Mouse (Mus musculus): ENCODE results near the gene Pex11g. TPM values are rescaled to one million over a fixed set of nuclear protein-coding genes. Genes with fewer than 3 reads are reported as not detected.

Pex11g gene
- total and polyA plus RNA-seq, 2 experiments from 2014 or later, result 7.3 to 14.1 TPM

GRCm38 (mm10) chr8:3420105-3420706, 47.3 kb downstream of the Pex11g start:
- ATAC-seq (ENCODE audit: insufficient read depth, low read depth) (peak; percentile 47), DNase-seq (ENCODE audit: low spot score) (peak; percentile 16)
- H3K4me3 ChIP-seq (ENCODE audit: low read depth, low read length), result no peak overlapping the region
- WGBS, result 56% methylated on average over 10 of the region's 10 CpGs
- H3K9me3 ChIP-seq (replicated peaks; ENCODE audit: control insufficient read depth, low read length), result no peaks in the 10 kb centered on the region
- peak overlapping the region; percentile 26 for H3K27ac ChIP-seq (ENCODE audit: low read depth)
- no peak overlapping the region for H3K9ac ChIP-seq (replicated peaks; ENCODE audit: low read depth, low read length)
- TF ChIP-seq CTCF (IDR thresholded peaks at IDR 0.05; ENCODE audit: low read depth) (no peak), EP300 (IDR thresholded peaks at IDR 0.05; ENCODE audit: low read depth) (no peak)
- no peaks in the 10 kb centered on the region for H3K36me3 ChIP-seq (replicated peaks; ENCODE audit: control insufficient read depth, insufficient read depth, low read length)
- no peak overlapping the region for H3K4me2 ChIP-seq (ENCODE audit: low read depth, low read length)
- peaks cover 38% of the 10 kb centered on the region for H3K4me1 ChIP-seq (ENCODE audit: control insufficient read depth, insufficient read depth)
- H3K27me3 ChIP-seq (ENCODE audit: control insufficient read depth, insufficient read depth, low read length), result no peaks in the 10 kb centered on the region

- Histone ChIP-seq H3K36me3 (replicated peaks; ENCODE audit: control insufficient read depth, insufficient read depth, low read length) (no peaks in the 10 kb centered on the region), H3K4me2 (ENCODE audit: low read depth, low read length) (no peak overlapping the region), H3K9me3 (replicated peaks; ENCODE audit: control insufficient read depth, low read length) (no peaks in the 10 kb centered on the region), H3K4me3 (ENCODE audit: low read depth, low read length) (no peak overlapping the region), H3K9ac (replicated peaks; ENCODE audit: low read depth, low read length) (no peak overlapping the region), H3K27ac (ENCODE audit: low read depth) (peak overlapping the region; percentile 66; the same call in 1 of the 2 replicates), H3K4me1 (ENCODE audit: control insufficient read depth, insufficient read depth) (peaks cover 48% of the 10 kb centered on the region), H3K27me3 (ENCODE audit: control insufficient read depth, insufficient read depth, low read length) (no peaks in the 10 kb centered on the region)
- TF ChIP-seq EP300 (IDR thresholded peaks at IDR 0.05; ENCODE audit: low read depth), result no peak
- no peak for TF ChIP-seq CTCF (IDR thresholded peaks at IDR 0.05; ENCODE audit: low read depth)
- WGBS, result 74% methylated on average over 1 of the region's 1 CpGs
- ATAC-seq (ENCODE audit: insufficient read depth, low read depth), result peak; percentile 59; the same call in 1 of the 2 replicates
- peak; percentile 47 for DNase-seq (ENCODE audit: low spot score)
These were observed 49.4 kb downstream of the Pex11g start for GRCm38 (mm10) chr8:3418101-3418500.

- Histone ChIP-seq H3K9ac (replicated peaks; ENCODE audit: low read depth, low read length) (no peak overlapping the region), H3K4me1 (ENCODE audit: control insufficient read depth, insufficient read depth) (peaks cover 52% of the 10 kb centered on the region), H3K4me3 (ENCODE audit: low read depth, low read length) (no peak overlapping the region), H3K27me3 (ENCODE audit: control insufficient read depth, insufficient read depth, low read length) (no peaks in the 10 kb centered on the region), H3K4me2 (ENCODE audit: low read depth, low read length) (no peak overlapping the region), H3K36me3 (replicated peaks; ENCODE audit: control insufficient read depth, insufficient read depth, low read length) (no peaks in the 10 kb centered on the region), H3K27ac (ENCODE audit: low read depth) (peak overlapping the region; percentile 66), H3K9me3 (replicated peaks; ENCODE audit: control insufficient read depth, low read length) (no peaks in the 10 kb centered on the region)
- WGBS, result 24% methylated on average over 8 of the region's 8 CpGs
- ATAC-seq (ENCODE audit: insufficient read depth, low read depth) (0 out of 2 replicates have a peak, but pooled peaks have one; percentile 7), DNase-seq (ENCODE audit: low spot score) (no peak)
- TF ChIP-seq CTCF (IDR thresholded peaks at IDR 0.05; ENCODE audit: low read depth) (no peak), EP300 (IDR thresholded peaks at IDR 0.05; ENCODE audit: low read depth) (no peak)
These were observed 50.0 kb downstream of the Pex11g start for GRCm38 (mm10) chr8:3417455-3417854.

- H3K27me3 ChIP-seq (ENCODE audit: control insufficient read depth, insufficient read depth, low read length), result no peaks in the 10 kb centered on the region
- no peak overlapping the region for H3K4me2 ChIP-seq (ENCODE audit: low read depth, low read length)
- no peaks in the 10 kb centered on the region for H3K9me3 ChIP-seq (replicated peaks; ENCODE audit: control insufficient read depth, low read length)
- no peaks in the 10 kb centered on the region for H3K36me3 ChIP-seq (replicated peaks; ENCODE audit: control insufficient read depth, insufficient read depth, low read length)
- WGBS, result 39% methylated on average over 4 of the region's 4 CpGs
- ATAC-seq (ENCODE audit: insufficient read depth, low read depth) (no peak), DNase-seq (ENCODE audit: low spot score) (no peak)
- H3K9ac ChIP-seq (replicated peaks; ENCODE audit: low read depth, low read length), result no peak overlapping the region
- H3K27ac ChIP-seq (ENCODE audit: low read depth), result no peak overlapping the region
- no peak overlapping the region for H3K4me3 ChIP-seq (ENCODE audit: low read depth, low read length)
- H3K4me1 ChIP-seq (ENCODE audit: control insufficient read depth, insufficient read depth), result peaks cover 58% of the 10 kb centered on the region
- no peak for TF ChIP-seq CTCF (IDR thresholded peaks at IDR 0.05; ENCODE audit: low read depth)
- no peak for TF ChIP-seq EP300 (IDR thresholded peaks at IDR 0.05; ENCODE audit: low read depth)
These were observed 50.6 kb downstream of the Pex11g start for GRCm38 (mm10) chr8:3416846-3417245.

DNA sequence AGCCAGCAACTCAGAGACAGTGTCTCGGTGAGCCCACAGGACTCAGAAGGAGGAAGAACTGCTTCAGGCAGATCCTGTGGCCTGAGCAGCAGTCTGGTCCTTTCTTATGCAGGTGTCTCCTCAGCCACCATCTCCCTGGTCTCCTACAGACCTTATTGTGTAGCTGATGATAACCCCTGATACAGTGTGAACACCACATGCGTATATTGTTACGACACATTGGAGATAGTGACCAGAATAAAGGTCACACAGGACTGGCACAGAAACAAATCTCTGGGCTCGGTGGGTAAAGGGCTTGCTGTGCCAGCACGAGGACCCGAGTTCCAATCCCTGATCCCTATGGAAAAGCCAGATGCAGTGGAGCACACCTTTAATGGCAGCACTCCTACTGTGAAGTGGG, 51.8 kb downstream of the Pex11g start:
- WGBS, result 79% methylated on average over 6 of the region's 6 CpGs
- H3K4me1 ChIP-seq (ENCODE audit: control insufficient read depth, insufficient read depth), result peaks cover 65% of the 10 kb centered on the region
- H3K36me3 ChIP-seq (replicated peaks; ENCODE audit: control insufficient read depth, insufficient read depth, low read length), result no peaks in the 10 kb centered on the region
- peak overlapping the region; percentile 25; the same call in 1 of the 2 replicates for H3K27ac ChIP-seq (ENCODE audit: low read depth)
- no peaks in the 10 kb centered on the region for H3K9me3 ChIP-seq (replicated peaks; ENCODE audit: control insufficient read depth, low read length)
- no peak overlapping the region for H3K9ac ChIP-seq (replicated peaks; ENCODE audit: low read depth, low read length)
- ATAC-seq (ENCODE audit: insufficient read depth, low read depth) (no peak), DNase-seq (ENCODE audit: low spot score) (no peak)
- no peak overlapping the region for H3K4me2 ChIP-seq (ENCODE audit: low read depth, low read length)
- no peaks in the 10 kb centered on the region for H3K27me3 ChIP-seq (ENCODE audit: control insufficient read depth, insufficient read depth, low read length)
- H3K4me3 ChIP-seq (ENCODE audit: low read depth, low read length), result no peak overlapping the region
- TF ChIP-seq CTCF (IDR thresholded peaks at IDR 0.05; ENCODE audit: low read depth) (no peak), EP300 (IDR thresholded peaks at IDR 0.05; ENCODE audit: low read depth) (no peak)

DNA sequence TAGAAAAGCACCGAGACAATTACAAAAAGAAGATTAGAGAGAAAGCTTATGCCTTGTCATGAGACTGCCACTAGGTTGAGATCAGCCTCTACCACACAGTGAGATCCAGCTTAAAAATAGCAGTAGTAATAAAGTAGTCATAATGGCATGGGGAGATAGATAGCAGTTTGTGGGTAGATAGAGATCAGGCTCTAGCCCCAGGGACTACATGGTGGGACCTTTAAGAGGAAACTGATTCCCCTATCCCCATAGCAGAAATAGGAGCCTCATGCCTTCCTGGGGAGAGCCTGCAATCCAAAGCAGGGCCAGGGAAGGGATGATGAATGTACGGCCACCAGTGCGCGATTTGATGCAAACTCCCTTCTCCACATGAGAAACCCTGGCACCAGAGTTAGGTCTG, 52.2 kb downstream of the Pex11g start:
- Histone ChIP-seq H3K4me2 (ENCODE audit: low read depth, low read length) (no peak overlapping the region), H3K4me3 (ENCODE audit: low read depth, low read length) (no peak overlapping the region), H3K9me3 (replicated peaks; ENCODE audit: control insufficient read depth, low read length) (no peaks in the 10 kb centered on the region), H3K9ac (replicated peaks; ENCODE audit: low read depth, low read length) (no peak overlapping the region), H3K27me3 (ENCODE audit: control insufficient read depth, insufficient read depth, low read length) (no peaks in the 10 kb centered on the region), H3K27ac (ENCODE audit: low read depth) (peak overlapping the region; percentile 25; the same call in 1 of the 2 replicates), H3K4me1 (ENCODE audit: control insufficient read depth, insufficient read depth) (peaks cover 61% of the 10 kb centered on the region), H3K36me3 (replicated peaks; ENCODE audit: control insufficient read depth, insufficient read depth, low read length) (no peaks in the 10 kb centered on the region)
- 75% methylated on average over 4 of the region's 4 CpGs for WGBS
- ATAC-seq (ENCODE audit: insufficient read depth, low read depth) (no peak), DNase-seq (ENCODE audit: low spot score) (no peak)
- no peak for TF ChIP-seq EP300 (IDR thresholded peaks at IDR 0.05; ENCODE audit: low read depth)
- no peak for TF ChIP-seq CTCF (IDR thresholded peaks at IDR 0.05; ENCODE audit: low read depth)

Measured in heart, postnatal 0 days (tissue).